Mouse (Mus musculus) thymus, adult 2 months (tissue): Measurements from ENCODE around the gene Metap2. TPM values are rescaled to one million over a fixed set of nuclear protein-coding genes. Genes with fewer than 3 reads are reported as not detected.
A peak's percentile ranks its signal among the peaks of the same experiment; 100 is the strongest.

ENCODE experiments used
- DNase-seq: peaks from one replicate; pipeline ENCODE4 v3.0.0; 2021
- H3K27ac ChIP-seq: fragments of 200-500 bp; 2 replicates; pipeline ENCODE4 v1.5.1; 2012; ENCODE audit warnings: low read length, control low read depth; ENCODE audit not compliant: control insufficient read depth, insufficient read depth
- H3K27me3 ChIP-seq: fragments of 200-500 bp; 2 replicates; pipeline ENCODE4 v1.6.1; 2012; ENCODE audit warnings: mild to moderate bottlenecking, low read length, moderate library complexity, mixed read lengths; ENCODE audit not compliant: control insufficient read depth, insufficient read depth
- H3K36me3 ChIP-seq: fragments of 200-500 bp; 2 replicates; pipeline ENCODE4 v1.6.1; 2012; ENCODE audit warnings: mild to moderate bottlenecking, low read length, moderate library complexity; ENCODE audit not compliant: control insufficient read depth, insufficient read depth
- H3K4me1 ChIP-seq: fragments of 200-500 bp; replicated peaks from 2 replicates; pipeline ENCODE4 v1.6.1; 2012; ENCODE audit warnings: low read length; ENCODE audit not compliant: control insufficient read depth, insufficient read depth
- H3K4me3 ChIP-seq: fragments of 200-500 bp; 2 replicates; pipeline ENCODE4 v1.5.1; 2012; ENCODE audit warnings: mild to moderate bottlenecking, low read length, control low read depth, moderate library complexity; ENCODE audit not compliant: control insufficient read depth, insufficient read depth
- CTCF ChIP-seq: fragments of 200-500 bp; IDR thresholded peaks from 2 replicates; pipeline ENCODE4 v1.5.1; 2012; ENCODE audit warnings: mild to moderate bottlenecking, control low read depth, low read length, moderate library complexity, borderline replicate concordance; ENCODE audit not compliant: control insufficient read depth, poor library complexity, insufficient read depth; ENCODE audit errors: extremely low read depth
- POLR2A ChIP-seq: fragments of 200-500 bp; IDR thresholded peaks from 2 replicates; pipeline ENCODE4 v1.6.1; 2012; ENCODE audit warnings: mild to moderate bottlenecking, low read length, control low read depth, moderate library complexity; ENCODE audit not compliant: control insufficient read depth, poor library complexity, insufficient read depth; ENCODE audit errors: extremely low read depth
- whole genome bisulfite sequencing: fragments of 180-500 bp; shearing (Covaris S2); methylation state at CpG from one replicate; pipeline ENCODE4 v1.1.7; 2018; 5-methylcytosine and 5-hydroxymethylcytosine counted together
- polyA plus RNA-seq: library from polyadenylated mRNA; depleted of rRNA; stranded (reverse); fragments of >200 nt; gene quantifications from 2 replicates; pipeline ENCODE4 v1.2.3, GENCODE M21; 2012; rRNA removed

The Metap2 gene
- polyA plus RNA-seq, result 58.1 and 60.5 TPM in 2 replicates

DNA sequence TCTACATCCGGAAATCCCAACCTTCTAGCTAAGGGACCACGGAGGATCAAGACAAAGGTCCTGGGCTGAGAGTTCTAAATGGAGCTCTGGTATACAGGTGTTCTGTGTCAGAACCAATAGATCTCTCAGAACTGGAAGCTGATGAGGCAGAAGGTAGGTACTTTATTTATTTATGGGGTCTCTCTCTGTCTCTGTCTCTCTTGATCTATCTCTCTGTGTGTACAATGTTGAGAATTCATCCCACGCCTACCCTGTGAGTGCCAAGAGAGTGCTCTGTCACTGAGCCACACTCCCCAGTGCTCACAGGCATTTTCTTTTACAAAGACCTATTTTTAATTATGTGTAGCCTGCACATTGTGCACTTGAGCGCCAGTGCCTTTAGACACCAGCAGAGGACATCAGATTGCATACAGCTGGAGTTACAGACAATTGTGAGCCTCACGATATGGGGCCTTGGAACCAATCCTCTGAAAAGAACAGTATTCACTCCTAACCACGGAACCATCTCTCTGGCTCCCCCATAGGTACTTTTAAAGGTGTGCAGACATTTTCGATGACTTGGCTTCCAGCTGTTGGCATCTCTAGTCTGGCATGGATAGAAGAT lies at the start of gene Metap2:
TSS of gene Metap2 (minus strand) at position 51 of the 604 bp plus-strand sequence.
- 70% methylated on average over 7 of the region's 7 CpGs for WGBS
- Histone ChIP-seq H3K27ac (no peak within 1 kb of the TSS), H3K36me3 (no peaks in the 10 kb centered on the region), H3K27me3 (no peaks in the 10 kb centered on the region), H3K4me3 (no peak within 1 kb of the TSS), H3K4me1 (peaks cover 6% of the 10 kb centered on the region)
- TF ChIP-seq POLR2A (no peak), CTCF (no peak)
- DNase-seq, result no peak

DNA sequence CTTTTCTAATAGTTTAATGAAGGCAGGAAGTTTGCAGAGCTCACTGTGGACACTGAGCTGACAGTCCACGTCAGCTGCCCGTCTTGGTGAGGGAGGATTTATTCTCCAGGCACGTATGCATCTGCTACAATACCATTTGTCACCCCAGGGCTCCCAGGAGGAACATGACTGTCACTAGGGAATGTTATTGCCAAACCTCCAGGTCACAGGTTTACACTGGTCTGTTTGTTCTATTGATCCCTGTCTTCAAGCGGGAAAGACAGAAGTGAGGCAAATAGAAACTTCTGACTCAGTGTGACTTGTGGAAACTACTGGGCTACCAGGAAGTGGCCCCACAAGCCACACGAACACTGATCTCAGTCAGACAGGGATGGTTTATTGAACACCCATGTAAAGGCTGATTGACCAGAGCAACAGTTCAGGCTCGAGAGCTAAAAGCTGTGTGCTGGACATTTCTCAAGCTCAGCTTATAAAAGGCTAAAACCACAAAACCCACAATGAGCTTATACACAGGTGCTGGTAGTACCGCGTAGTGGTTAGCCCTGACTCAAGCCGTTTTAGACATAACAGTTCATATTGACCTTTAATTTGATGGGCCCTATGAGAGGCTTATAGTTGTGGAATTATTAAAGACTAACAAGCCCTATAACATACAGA lies 49.1 kb upstream of the Metap2 start:
- TF ChIP-seq CTCF, result no peak
- 81% methylated on average over 9 of the region's 9 CpGs for WGBS
- Histone ChIP-seq H3K4me1 (peaks cover 14% of the 10 kb centered on the region), H3K27me3 (no peaks in the 10 kb centered on the region), H3K36me3 (no peaks in the 10 kb centered on the region), H3K4me3 (no peak overlapping the region), H3K27ac (no peak overlapping the region)
- no peak for DNase-seq

DNA sequence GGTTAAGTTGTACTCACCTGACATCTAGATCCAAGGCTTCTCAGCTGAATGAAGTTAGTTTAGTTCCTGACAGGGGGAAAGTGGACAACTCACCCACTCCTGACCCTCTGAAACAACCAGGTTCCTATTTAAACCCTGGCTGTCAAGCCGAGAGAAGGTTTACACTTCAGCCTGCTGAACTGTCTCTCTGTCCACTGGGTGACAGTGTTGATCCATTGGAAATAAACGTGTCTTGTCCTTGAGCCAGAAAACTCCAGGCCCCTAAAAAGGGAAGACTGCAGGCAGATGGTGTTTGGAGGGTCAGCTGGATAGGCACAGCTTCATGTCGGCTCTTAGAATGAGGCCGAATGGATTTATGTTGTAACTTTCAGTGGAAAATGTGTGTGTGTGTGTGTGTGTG lies 48.5 kb upstream of the Metap2 start:
- H3K36me3 ChIP-seq, result no peaks in the 10 kb centered on the region
- no peak overlapping the region for H3K4me3 ChIP-seq
- TF ChIP-seq CTCF (no peak), POLR2A (no peak)
- peaks cover 18% of the 10 kb centered on the region for H3K4me1 ChIP-seq
- 77% methylated on average over 4 of the region's 4 CpGs for WGBS
- no peak overlapping the region for H3K27ac ChIP-seq
- DNase-seq, result no peak
- H3K27me3 ChIP-seq, result no peaks in the 10 kb centered on the region

DNA sequence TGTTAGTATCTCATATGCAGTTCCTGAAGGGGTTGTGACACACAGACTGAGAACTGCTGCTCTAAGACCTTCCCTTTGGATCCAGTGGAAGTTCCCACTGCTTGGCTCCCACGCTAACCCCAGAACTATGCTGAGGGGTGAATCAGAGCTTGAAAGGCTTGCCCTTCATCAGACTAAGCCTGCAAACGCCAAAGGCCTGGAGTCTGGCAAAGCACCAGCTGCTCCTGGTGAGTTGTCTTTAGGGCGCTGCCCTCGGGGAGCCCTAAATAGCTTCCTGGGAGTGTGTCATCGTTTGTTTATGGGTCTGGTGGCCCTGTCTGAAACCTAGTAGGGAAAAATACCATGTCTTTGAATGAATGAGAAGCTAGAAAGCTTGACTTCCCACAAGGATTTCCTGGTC lies 47.3 kb upstream of the Metap2 start:
- WGBS, result 54% methylated on average over 5 of the region's 5 CpGs
- no peak overlapping the region for H3K27ac ChIP-seq
- H3K36me3 ChIP-seq, result no peaks in the 10 kb centered on the region
- H3K27me3 ChIP-seq, result no peaks in the 10 kb centered on the region
- H3K4me3 ChIP-seq, result no peak overlapping the region
- no peak for TF ChIP-seq CTCF
- TF ChIP-seq POLR2A, result no peak
- peaks cover 20% of the 10 kb centered on the region for H3K4me1 ChIP-seq
- no peak for DNase-seq

DNA sequence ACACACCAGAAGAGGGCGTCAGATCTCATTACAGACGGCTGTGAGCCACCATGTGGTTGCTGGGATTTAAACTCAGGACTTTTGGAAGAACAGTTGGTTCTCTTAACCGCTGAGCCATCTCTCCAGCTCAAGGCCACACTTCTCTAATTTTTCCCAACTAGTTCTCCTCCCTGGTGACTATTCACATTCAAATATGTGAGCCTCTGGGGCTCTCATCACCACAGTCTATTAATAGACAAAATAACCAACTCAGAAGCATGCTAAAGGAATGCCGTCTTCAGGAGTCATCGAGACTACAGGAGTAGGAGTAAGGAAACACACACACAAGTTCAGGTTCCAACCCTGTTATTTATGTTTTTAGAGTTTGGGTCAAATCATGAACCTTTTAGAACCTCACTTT lies 43.4 kb upstream of the Metap2 start:
- no peak for TF ChIP-seq CTCF
- H3K27me3 ChIP-seq, result no peaks in the 10 kb centered on the region
- H3K27ac ChIP-seq, result no peak overlapping the region
- 89% methylated on average over 5 of the region's 5 CpGs for WGBS
- H3K36me3 ChIP-seq, result no peaks in the 10 kb centered on the region
- no peak overlapping the region for H3K4me3 ChIP-seq
- DNase-seq, result no peak
- H3K4me1 ChIP-seq, result peaks cover 27% of the 10 kb centered on the region

DNA sequence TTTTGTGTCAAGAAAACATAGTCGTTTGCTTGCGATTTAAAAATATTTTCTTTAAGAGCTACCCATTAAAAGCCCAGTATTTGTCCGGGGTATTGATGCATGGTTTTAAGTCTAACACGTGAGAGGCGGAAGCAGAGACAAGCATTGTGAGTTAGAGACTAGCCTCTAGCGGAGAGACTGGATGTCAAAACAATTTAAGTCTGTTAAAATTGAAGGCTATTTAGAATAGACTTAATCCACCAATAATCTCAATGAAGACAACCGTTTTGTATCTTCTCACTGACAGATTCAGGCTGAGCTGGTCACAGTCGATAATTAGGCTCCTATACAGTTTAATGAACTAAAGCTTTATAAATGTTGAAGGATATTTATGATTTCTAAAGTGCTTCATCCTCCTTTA lies 42.8 kb upstream of the Metap2 start:
- Histone ChIP-seq H3K4me1 (peaks cover 25% of the 10 kb centered on the region), H3K27ac (peak overlapping the region; percentile 97; the same call in 1 of the 2 replicates), H3K27me3 (no peaks in the 10 kb centered on the region), H3K36me3 (no peaks in the 10 kb centered on the region), H3K4me3 (no peak overlapping the region)
- DNase-seq, result no peak
- 91% methylated on average over 8 of the region's 8 CpGs for WGBS
- TF ChIP-seq POLR2A (no peak), CTCF (no peak)

DNA sequence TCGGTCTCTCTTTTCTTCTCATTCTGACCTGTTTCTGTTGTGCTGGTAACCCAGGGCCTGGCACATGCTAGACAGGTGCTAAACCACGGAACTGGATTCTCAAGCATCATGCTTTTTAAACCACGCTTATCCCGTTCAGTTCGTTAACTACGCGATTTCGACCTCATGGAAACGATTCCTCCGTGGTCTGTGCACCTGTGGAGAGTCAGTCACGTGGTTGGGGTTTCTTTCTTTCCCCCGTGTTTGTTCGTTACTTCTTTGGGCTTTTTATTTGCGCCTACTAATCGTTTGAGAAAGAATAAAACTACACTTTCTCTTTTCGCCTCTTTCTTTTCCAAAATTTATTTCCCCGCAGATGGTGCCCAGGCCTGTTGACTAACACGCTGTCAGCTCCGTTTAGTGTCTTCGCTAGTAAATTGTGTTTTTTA lies 42.0 kb upstream of the Metap2 start:
- H3K27ac ChIP-seq, result peak overlapping the region; percentile 97
- peak overlapping the region; percentile 10; the same call in 1 of the 2 replicates for H3K4me3 ChIP-seq
- WGBS, result 9% methylated on average over 20 of the region's 20 CpGs
- no peaks in the 10 kb centered on the region for H3K36me3 ChIP-seq
- H3K4me1 ChIP-seq, result peaks cover 23% of the 10 kb centered on the region
- DNase-seq, result peak; percentile 81
- no peak for TF ChIP-seq POLR2A
- no peak for TF ChIP-seq CTCF
- no peaks in the 10 kb centered on the region for H3K27me3 ChIP-seq
